Mouse (Mus musculus) cerebellum, postnatal 36 days (tissue): ENCODE measurements around the gene Acsf3.

Source experiments
- DNase-seq, 2 experiments: peaks; one replicate each; pipeline ENCODE4 v3.0.0; 2021 to 2022; ENCODE audit warnings: mixed read lengths in 2 of 2

Acsf3 gene

GRCm38 (mm10) chr8:122851692-122852545, 76.6 kb downstream of the Acsf3 start:
- DNase-seq, result peak; percentile 92

GRCm38 (mm10) chr8:122852546-122852905, 77.2 kb downstream of the Acsf3 start:
- DNase-seq, result no peak

GRCm38 (mm10) chr8:122853340-122853771, 78.1 kb downstream of the Acsf3 start:
- peak; percentile 75 to 82 for DNase-seq

- peak in 1 of 2 experiments; percentile 28 for DNase-seq
These were observed 79.1 kb downstream of the Acsf3 start for GRCm38 (mm10) chr8:122854388-122854787.

- no peak for DNase-seq
These were observed 79.8 kb downstream of the Acsf3 start for GRCm38 (mm10) chr8:122855123-122855522.

- no peak for DNase-seq
These were observed 81.0 kb downstream of the Acsf3 start for GRCm38 (mm10) chr8:122856288-122856687.

- DNase-seq, result no peak
These were observed 84.6 kb downstream of the Acsf3 start for GRCm38 (mm10) chr8:122859843-122860242.

GRCm38 (mm10) chr8:122864719-122865129, 89.4 kb downstream of the Acsf3 start:
- no peak for DNase-seq

GRCm38 (mm10) chr8:122865441-122865840, 90.2 kb downstream of the Acsf3 start:
- peak in 1 of 2 experiments; percentile 45 for DNase-seq

GRCm38 (mm10) chr8:122866231-122866630, 90.9 kb downstream of the Acsf3 start:
- peak in 1 of 2 experiments; percentile 33 for DNase-seq
